Mouse (Mus musculus) B cell, adult 2 months (primary cell): ENCODE results near the gene Ppp6r3.
"Not testable (repeated sequence)": the region's sequence is repeated elsewhere in the genome, so short reads cannot be mapped to it uniquely, and the experiment has no call there.

ENCODE experiments used
- DNase-seq, 2 experiments: peaks; one replicate each; pipeline ENCODE4 v3.0.0; 2022

Gene Ppp6r3

GRCm38 (mm10) chr19:3575276-3575631 lies 295 bp downstream of the Ppp6r3 start:
- DNase-seq, result no peak

DNA sequence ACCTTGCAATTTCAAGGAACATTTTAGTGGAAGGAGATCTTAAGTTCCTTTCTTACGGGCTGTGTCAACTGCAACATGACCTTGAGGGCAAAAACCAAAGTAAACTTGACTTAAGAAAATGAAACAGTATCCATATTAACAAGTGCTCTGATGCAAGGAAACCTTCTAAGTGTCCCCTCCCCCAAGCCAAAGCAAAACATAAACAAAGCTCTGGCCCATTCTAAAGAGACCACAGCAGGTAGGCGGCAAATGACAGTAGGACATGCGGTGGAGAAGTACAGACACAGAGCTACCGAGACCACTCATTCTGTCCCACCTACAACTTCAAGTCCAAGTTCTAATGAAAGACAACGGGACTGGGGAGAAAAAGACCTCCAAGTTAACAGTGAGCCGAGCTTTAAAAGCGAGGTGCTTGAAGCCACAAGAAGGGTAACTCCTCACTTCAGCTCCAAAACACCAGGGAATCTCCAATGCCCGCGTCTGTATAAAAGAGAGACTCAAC lies 905 bp downstream of the Ppp6r3 start:
- peak; percentile 22 to 28 for DNase-seq

GRCm38 (mm10) chr19:3564309-3564708 lies 11.2 kb downstream of the Ppp6r3 start:
- no peak for DNase-seq

- no peak for DNase-seq
These were observed 12.8 kb downstream of the Ppp6r3 start for GRCm38 (mm10) chr19:3562752-3563151.

- no peak for DNase-seq
These were observed 13.3 kb downstream of the Ppp6r3 start for GRCm38 (mm10) chr19:3562298-3562697.

DNA sequence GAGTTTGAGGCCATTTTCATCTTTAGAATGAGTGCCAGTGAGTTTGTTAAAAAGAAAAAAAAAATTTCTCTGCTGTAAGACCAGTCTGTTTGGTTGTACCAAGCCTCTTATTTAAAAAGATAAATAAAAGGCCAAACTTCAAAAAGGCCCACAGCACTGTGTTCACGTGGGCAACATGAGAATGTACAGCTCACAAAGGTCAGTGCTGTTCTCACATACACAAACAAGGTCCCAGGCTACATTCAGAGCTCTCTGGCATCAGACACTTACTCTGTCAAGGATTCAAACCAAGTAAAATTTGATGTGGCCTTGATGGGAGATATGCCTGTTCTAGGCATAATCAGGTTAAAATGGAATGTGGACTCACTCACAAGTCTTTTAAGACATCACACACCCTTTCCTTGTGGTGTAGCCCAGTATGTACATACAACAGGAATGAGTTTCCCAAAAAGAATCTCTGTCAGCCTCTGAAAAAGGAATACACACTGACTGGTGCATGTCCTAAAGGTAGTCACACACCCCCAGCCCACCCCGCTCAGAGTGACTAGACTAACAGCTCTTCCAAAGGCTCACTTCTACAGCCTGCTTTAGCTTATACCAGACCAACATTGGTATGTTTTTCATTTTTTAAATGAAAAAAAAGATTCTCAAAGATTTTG lies 19.3 kb downstream of the Ppp6r3 start:
- no peak for DNase-seq

DNA sequence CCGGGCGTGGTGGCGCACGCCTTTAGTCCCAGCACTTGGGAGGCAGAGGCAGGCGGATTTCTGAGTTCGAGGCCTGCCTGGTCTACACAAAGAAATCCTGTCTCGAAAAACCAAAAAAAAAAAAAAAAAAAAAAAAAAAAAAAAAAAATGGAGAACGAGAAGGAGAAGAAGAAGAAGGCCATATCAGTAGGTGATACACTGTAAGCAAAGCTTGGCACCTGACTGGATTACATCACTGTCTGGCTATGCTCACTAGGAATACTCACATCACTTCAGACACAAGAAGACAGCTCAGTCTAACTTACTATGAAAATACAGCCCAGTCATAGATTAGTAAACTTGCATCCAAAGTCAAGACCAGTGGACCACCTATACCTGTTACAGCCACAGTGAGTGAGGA lies 20.8 kb downstream of the Ppp6r3 start:
- no peak for DNase-seq

DNA sequence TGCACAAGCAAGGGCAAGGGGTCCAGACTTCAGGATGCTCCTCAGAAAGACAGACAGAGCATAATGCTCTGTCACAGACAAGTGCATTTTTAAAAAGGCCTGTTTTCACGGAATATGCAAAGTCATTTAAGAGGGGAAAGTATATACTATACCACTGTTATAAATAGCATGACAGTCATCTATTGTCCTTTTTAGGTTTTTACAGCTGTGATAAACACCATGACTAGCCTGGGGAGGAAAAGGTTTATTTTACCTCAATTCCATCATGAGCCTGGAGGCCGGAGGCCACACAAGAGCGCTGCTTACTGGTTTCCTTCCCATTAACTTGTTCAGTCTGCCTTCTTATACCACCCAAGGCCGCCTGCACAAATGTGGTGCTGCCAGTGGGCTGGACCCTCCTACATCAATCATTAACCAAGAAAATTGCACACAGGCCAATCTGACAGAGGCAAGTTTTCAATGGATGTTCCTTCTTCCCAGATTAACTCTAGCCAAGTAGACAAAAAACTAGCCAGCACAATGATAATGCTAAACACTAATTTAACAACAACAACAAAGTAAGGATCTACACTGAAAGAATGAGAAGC lies 23.9 kb downstream of the Ppp6r3 start:
- no peak for DNase-seq

GRCm38 (mm10) chr19:3550101-3550500 lies 25.4 kb downstream of the Ppp6r3 start:
- DNase-seq, result no peak

DNA sequence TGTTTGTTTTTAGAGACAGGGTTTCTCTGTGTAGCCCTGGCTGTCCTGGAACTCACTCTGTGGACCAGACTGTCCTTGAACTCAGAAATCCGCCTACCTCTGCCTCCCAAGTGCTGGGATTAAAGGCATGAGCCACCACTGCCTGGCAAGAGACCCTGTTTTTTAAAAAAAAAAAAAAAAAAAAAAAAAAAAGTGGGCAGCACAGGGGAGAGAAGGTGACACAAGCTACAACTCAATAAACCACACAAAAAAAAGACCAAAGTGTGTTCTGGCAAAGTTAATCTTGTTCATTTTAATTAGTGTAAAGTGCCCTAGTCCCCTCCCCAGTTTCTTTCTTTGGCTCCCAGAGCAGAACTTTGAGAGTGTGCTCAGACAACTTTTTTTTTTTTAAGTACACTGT lies 26.3 kb downstream of the Ppp6r3 start:
- DNase-seq, result no peak

DNA sequence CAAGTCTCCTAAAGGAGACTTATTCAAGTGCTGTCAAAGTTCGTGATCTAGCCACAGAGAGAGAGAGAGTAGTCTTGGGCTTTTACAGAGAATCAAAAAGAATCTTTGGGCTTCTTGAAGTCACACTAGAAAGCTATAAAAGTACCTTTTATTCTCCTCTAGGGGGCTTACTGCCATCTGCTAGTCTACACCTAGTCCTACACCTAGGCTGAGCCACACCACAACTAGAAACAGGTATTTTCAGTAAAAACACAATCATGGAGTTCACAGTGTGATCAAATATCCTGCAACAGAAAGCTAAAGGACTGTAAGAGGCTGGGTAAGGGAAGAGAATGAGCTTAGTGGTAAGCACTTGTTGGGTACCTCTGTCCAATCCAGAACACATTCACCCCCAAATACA lies 27.2 kb downstream of the Ppp6r3 start:
- no peak for DNase-seq

DNA sequence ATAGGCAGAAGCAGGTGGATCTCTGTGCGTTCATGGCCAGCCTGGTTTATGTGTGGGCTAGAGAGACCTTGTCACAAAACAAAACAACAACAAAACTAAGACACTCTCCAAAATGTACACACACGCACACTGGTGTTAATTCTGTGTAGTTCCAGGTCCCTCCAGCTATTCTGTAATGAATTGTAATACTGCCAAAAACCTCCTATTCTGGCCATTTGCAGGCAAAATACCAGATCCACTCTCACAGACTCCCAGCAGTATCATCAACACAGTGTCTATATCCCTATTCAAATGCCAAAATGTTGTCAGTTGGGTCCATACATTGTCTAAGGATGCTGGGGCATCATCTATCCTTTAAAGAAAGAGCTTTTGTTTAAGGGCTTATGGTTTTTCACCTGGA lies 30.6 kb downstream of the Ppp6r3 start:
- no peak for DNase-seq

- DNase-seq, result no peak
These were observed 33.0 kb downstream of the Ppp6r3 start for GRCm38 (mm10) chr19:3542591-3542990.

- DNase-seq, result no peak
These were observed 34.6 kb downstream of the Ppp6r3 start for GRCm38 (mm10) chr19:3540997-3541396.

DNA sequence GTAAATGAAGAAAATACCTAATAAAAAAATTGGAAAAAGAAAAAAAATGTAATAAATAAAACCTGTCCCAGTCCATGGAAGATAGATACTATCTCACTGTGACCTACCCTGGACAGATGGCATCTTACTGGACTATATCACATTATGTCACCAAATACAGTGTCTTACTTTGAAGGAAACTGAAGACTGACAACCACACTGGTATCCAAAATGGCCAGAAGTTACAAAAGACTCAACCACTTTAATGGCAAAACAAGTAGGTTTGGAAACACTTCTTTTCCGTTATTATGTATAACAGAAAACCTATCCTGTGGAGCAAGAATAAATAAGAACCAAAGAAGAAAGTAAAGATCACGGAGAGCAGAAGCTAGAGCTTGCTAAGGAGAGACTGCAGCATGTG lies 35.3 kb downstream of the Ppp6r3 start:
- DNase-seq, result no peak

- DNase-seq, result no peak
These were observed 36.1 kb downstream of the Ppp6r3 start for GRCm38 (mm10) chr19:3539456-3539855.

- peak; percentile 35 to 43 for DNase-seq
These were observed 37.9 kb downstream of the Ppp6r3 start for GRCm38 (mm10) chr19:3537658-3538057.

DNA sequence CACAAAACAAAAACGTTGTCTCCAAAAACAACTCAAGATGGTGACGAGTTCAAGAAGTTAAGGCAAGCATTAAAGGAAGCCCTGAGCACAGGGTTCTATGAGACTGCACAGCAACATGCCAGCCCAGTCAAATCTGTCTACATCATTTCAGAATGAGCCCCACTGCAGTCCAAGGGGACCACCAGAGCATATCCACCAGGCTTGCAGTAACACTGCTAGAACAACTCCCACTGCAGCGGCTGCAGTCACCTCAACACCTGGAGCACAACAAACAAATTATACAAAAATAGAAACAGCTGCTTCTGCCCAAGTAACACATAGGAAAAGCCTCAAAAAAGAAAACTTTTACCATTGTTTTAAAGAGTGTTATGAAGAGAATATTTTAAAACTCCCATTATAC lies 40.6 kb downstream of the Ppp6r3 start:
- no peak for DNase-seq

- not testable (repeated sequence) for DNase-seq
These were observed 42.1 kb downstream of the Ppp6r3 start for GRCm38 (mm10) chr19:3533266-3533966.

GRCm38 (mm10) chr19:3532717-3533260 lies 42.8 kb downstream of the Ppp6r3 start:
- DNase-seq, result no peak

DNA sequence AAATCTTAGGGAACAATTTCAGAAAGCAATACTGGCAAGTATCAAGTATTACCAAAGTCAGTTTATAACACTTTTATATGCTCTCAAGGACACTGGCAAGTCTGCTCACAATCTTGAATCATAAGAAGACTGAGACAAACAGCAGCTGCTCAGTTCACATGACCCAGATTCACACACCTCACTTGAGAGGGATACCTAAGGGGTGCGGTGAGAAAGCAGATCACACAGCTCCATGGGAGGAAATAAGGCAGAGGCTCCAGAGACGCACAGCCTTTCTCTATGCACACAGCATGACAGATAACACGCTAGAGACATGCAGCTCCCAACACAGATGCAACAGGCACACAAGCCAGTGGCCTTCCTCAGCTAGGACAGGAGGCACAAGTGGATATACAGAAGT lies 45.8 kb downstream of the Ppp6r3 start:
- DNase-seq, result no peak

DNA sequence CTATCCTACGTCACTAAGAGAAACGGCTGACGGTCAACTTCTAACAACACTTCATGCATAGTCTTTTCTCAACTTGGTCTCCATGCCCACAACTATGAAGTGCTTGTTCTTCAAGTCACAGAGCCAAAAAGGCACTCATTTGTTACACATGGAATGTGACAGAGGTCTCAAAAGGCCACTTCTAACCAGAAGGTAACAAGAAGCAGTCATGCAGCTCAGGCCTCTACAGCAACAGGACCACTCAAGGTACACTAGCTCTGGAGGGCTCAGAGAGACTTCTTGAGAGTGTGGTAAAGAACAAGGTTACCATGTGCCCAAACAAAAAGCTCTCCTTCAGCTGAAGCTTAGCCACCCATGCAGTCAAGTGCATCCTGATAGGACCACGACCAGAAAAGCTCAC lies 46.9 kb downstream of the Ppp6r3 start:
- DNase-seq, result no peak

GRCm38 (mm10) chr19:3527531-3527930 lies 48.0 kb downstream of the Ppp6r3 start:
- DNase-seq, result no peak
